Mouse (Mus musculus) left cerebral cortex, adult 2 months (tissue): ENCODE measurements around the gene Epha2. TPM values are rescaled to one million over a fixed set of nuclear protein-coding genes. Genes with fewer than 3 reads are reported as not detected.

Experiments
- DNase-seq, 2 experiments: peaks; one replicate each; pipeline ENCODE4 v3.0.0; 2021 to 2022; ENCODE audit warnings: low spot score in 2 of 2, mixed read lengths in 1 of 2; ENCODE audit errors: extremely low spot score in 1 of 2
- H3K27ac ChIP-seq: fragments of 200-600 bp; 2 replicates; pipeline ENCODE4 v1.8.1; 2022
- H3K4me3 ChIP-seq: fragments of 200-600 bp; 2 replicates; pipeline ENCODE4 v1.8.1; 2022
- CTCF ChIP-seq: fragments of 200-600 bp; IDR thresholded peaks from 2 replicates; pipeline ENCODE4 v1.8.1; 2022; ENCODE audit warnings: antibody characterized with exemption, mild to moderate bottlenecking, moderate library complexity
- intact Hi-C: fragments of 180-260 bp; cut with DNase I; formaldehyde crosslinking; loops from one replicate; pipeline ENCODE4 v1.15.1; 2025
- total RNA-seq, 2 experiments: library from RNA; stranded (reverse); gene quantifications; 2 replicates each; pipeline ENCODE4 v1.2.3; 2021

Epha2 gene
- total RNA-seq, 2 experiments from 2014 or later = 1.3 to 1.9 TPM

DNA sequence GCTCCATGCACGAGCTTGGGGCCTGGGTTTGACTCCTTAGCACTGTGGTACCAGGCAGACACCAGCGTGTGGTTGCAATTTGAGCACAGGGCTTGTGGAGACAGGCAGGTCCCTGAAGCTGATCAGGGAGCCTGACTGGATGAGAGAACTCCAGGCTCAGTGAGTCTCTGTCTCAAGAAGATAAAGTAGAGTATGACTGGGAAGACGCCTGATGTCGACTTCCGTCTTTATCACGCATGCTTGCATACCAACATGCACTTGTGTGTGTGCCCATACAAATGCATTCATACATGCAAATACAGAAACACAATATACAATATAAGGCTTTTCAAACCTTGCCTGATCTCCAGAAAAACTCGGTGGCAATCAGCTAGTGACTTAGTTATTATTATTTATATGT is 16.9 kb downstream of the Epha2 start:
- TF ChIP-seq CTCF = no peak
- no peak overlapping the region for H3K4me3 ChIP-seq
- DNase-seq = no peak
- no peak overlapping the region for H3K27ac ChIP-seq
- intact Hi-C loops = no loop called here

DNA sequence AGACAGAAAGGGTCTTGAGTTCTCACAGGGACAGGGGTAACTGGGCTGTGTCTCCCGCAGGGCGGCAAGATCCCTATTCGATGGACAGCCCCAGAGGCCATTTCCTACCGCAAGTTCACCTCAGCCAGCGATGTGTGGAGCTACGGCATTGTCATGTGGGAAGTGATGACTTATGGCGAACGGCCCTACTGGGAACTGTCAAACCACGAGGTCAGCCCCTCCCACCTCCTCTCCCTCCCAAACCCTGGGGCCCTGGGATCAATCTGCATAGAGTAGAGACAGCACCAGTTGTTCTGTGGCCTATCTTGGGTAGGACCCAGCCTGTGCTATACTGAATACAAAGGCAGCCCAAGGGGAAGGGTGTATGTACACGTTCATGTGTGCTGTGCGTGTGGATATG is 21.5 kb downstream of the Epha2 start:
- intact Hi-C loops = no loop called here
- no peak overlapping the region for H3K4me3 ChIP-seq
- H3K27ac ChIP-seq = no peak overlapping the region
- no peak for DNase-seq
- TF ChIP-seq CTCF = no peak

DNA sequence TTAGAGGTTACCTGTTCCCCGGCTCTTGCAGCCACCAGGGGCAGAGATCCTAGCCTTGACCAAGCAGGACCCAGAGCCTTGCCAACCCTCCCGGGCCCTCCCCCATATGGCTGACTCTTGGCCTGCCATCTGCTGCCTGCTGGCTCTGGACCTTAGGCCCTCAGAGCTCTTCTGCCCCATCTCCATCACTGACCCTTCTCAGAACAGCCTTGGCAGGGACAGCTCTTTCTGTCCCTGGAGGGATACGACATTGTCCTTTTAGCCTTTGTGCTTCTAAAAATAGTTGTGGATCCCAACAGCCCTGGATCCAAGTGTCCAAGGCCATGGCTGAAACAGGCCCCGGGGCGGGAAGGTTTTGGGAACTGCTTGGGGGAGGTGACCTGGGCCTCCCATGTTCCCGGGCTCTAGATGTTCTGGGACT is 23.7 kb downstream of the Epha2 start:
- no peak overlapping the region for H3K4me3 ChIP-seq
- no peak overlapping the region for H3K27ac ChIP-seq
- no peak for DNase-seq
- intact Hi-C loops = no loop called here
- no peak for TF ChIP-seq CTCF

DNA sequence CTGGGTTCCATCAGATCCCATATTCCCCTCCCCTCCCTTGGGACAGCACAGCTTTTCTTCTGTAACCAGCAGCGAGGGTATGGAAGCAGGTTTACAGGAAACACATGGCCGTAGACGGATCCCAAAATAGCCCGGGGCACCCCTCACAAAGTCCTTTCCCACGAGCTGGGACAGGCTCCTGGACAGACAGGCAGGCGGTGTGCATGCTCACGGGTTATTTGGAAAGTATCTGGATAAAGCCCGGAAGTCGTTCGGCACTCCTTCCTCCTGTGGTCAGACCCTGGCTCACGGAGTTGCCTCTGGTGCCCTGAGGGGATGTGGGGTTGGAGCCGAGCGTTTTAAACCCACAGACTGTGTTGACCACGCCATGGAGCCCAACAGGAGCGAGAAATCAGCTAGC is 24.6 kb downstream of the Epha2 start:
- no peak overlapping the region for H3K27ac ChIP-seq
- TF ChIP-seq CTCF = no peak
- intact Hi-C loops = no loop called here
- H3K4me3 ChIP-seq = no peak overlapping the region
- DNase-seq = no peak

DNA sequence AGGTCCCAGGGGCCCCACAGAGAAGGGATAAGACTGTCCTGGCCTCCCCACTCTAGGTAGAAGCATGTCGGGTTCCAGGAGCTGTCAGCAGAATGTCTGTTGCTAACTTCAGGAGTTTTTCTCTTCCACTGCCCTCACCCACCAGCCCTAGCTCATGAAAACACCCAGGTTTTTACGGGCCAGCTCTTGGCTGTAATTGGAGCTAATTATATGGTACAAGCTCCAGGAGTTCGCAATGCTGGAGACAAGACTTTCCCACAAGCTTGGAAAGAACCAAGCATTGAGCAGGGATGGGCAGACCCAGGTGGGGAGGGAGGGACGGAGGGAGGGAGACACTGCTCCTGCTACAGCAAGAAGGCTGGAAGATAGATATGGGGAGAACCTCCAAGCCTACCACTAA is 26.0 kb downstream of the Epha2 start:
- Histone ChIP-seq H3K27ac (no peak overlapping the region), H3K4me3 (no peak overlapping the region)
- no peak for DNase-seq
- no peak for TF ChIP-seq CTCF
- intact Hi-C loops = no loop called here

DNA sequence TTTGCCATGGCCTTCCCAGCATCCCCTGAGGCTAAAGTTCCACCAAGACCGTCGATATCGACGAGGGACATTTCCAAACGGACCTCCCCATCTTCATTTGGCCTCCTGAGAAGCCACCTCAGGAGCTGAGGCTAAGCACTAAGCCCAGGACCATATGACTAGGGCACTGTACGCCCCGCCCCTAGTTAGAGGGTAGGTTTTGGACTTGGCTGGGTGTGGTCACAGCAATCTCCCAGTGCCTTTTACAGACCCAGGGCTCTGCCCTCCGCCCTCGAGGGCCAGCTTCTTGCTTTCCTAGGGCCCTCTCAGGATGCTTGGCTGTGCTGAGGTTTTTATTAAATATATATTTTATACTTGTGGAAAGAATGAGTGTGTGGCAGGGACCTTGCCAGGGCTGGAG is 27.7 kb downstream of the Epha2 start:
- no peak overlapping the region for H3K27ac ChIP-seq
- intact Hi-C loops = no loop called here
- TF ChIP-seq CTCF = no peak
- no peak for DNase-seq
- H3K4me3 ChIP-seq = no peak overlapping the region

DNA sequence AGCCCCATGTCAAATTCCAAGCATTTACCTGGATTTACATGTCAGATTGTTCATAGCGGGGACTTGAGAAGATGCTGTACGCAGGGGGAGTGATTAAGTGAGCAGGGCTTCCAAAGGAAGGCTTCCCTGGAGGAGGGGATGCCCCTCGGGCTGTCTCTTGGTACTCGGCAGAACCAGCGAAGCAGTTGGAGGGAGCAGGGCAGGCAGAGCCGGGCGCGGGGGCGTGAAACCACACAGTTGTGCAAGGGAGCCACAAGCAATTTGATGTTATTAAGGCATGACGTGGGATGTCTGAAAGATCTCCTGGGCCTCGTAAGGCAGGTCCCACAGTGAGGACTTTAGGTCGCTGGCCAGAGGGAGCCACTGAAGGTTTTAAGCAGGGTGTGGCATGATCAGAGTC is 28.9 kb downstream of the Epha2 start:
- Histone ChIP-seq H3K27ac (no peak overlapping the region), H3K4me3 (no peak overlapping the region)
- TF ChIP-seq CTCF = no peak
- DNase-seq = no peak
- intact Hi-C loops = no loop called here

DNA sequence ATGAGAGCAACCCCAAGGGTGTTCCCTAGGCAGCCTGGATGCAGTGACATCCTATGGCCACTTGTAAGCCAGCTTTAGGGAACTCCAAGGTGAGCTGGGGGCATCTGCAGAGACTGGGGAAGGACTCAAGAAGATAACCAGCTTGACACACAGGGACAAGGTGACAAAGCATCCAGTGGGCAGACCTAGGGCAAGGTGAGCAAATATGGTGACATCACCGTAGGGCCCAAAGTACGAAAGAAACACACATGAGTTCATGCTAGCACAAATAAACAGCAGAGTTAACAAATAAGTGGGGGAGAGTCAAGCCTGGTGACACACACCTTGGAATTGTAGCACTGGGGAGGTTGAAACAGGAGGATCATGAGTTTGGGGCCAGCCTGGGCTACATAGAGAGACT is 30.4 kb downstream of the Epha2 start:
- no peak for DNase-seq
- Histone ChIP-seq H3K4me3 (no peak overlapping the region), H3K27ac (no peak overlapping the region)
- no peak for TF ChIP-seq CTCF
- intact Hi-C loops = no loop called here

DNA sequence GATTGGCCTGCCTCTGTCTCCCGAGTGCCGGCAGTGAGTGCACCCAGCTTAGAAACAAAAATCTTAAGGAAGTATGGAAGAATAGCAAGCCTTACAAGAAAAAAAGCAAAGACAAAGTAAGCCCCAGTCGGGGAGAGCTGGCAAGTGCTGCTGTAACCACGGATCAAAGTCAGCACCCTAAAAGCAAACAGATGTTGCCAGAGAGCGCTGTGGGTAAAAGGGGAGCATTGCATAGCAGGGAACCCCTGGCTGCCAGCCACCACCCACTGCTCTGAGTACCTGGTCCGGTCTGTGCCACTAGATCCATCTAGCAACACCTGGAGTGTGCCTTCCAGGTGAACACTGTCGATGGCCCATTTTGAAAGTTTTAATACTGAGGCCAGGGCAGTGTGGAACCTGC is 31.2 kb downstream of the Epha2 start:
- no peak for DNase-seq
- Histone ChIP-seq H3K27ac (no peak overlapping the region), H3K4me3 (no peak overlapping the region)
- TF ChIP-seq CTCF = no peak
- intact Hi-C loops = no loop called here

DNA sequence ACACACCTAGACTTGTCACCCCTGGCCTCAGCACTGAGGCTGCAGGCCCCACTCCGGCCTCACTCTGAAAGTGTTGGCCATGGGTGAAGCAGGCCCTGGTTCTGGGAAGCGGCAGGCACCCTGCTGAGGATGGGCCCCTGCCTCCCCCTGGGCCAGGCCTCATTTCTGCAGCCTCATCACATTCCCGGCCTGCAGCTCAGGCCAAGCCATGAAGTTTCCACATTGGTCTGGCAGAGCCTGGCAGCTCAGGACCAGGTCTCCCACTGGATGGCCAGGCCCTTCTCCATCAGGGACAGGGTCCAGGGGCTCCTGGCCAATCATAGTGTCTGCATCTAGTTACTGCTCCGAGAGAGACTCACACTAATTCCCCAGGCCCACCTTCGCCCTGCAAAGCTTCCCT is 33.7 kb downstream of the Epha2 start:
- intact Hi-C loops = no loop called here
- Histone ChIP-seq H3K27ac (no peak overlapping the region), H3K4me3 (no peak overlapping the region)
- no peak for DNase-seq
- TF ChIP-seq CTCF = no peak

DNA sequence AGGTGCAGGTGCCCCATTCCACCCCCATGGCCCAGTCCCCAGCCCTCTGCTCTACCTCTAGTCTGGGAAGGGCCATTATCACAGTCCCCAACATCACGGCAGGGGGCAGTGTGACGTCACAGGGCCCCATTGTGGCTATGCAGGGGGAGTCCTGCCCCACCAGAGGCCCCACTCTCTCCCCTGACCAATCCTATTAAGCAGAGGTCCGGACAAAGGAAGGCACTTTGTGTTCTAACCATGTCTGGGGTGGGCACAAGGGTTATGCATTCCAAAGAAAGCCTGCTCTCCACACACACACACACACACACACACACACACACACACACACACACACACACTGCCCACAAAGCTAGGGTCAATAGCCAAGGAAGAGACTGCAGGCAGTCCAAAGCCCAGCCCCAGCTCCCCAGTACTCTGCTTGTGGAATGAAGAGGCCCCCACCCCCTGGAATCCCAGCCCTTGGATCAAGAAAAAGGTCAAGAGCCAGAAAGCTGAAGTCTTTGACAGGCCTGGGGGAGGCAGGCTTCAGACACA is 34.3 kb downstream of the Epha2 start:
- DNase-seq = no peak
- no peak overlapping the region for H3K27ac ChIP-seq
- TF ChIP-seq CTCF = no peak
- H3K4me3 ChIP-seq = no peak overlapping the region
- intact Hi-C loops = no loop called here

DNA sequence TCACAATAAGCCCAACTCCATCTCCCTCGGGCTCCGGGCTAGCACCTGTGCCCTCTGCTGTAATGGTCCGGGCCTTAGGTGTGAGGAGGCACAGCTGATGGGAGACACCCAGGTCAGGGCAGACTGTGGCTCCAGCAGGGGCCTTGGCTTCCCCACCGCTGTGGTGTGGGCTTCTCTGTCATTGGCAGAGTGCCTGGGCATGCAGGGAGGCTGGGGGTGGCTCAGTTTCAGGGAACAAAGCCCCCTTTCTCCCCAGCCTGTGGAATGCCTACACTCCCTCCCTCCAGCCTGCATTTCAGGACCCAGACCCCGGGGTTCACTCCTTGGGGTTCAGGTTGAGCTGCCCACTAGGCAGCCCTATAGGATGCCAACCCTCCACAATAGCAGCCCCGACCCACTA is 35.2 kb downstream of the Epha2 start:
- Histone ChIP-seq H3K27ac (no peak overlapping the region), H3K4me3 (no peak overlapping the region)
- intact Hi-C loops = no loop called here
- no peak for TF ChIP-seq CTCF
- DNase-seq = no peak

DNA sequence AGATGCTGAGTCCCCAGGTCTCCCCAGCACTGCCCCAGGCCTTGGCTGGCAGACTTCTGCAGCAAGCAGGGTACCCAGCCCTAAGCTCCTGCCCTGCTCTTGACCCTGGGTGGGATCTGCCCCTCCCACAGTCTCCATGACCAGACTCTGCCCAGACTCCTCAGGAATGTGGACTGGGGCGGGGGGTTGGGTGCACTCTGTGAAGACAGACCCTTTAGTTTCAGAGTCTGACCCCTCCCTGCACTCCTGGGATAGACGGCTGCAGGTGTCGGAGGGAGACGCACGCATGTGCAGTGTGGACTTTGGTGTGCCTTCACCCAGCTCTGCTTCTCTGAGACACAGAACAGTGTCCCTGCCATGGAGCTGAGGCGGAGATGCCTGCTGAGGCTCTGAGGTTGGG is 36.9 kb downstream of the Epha2 start:
- no peak overlapping the region for H3K27ac ChIP-seq
- no peak for DNase-seq
- H3K4me3 ChIP-seq = no peak overlapping the region
- intact Hi-C loops = no loop called here
- no peak for TF ChIP-seq CTCF

DNA sequence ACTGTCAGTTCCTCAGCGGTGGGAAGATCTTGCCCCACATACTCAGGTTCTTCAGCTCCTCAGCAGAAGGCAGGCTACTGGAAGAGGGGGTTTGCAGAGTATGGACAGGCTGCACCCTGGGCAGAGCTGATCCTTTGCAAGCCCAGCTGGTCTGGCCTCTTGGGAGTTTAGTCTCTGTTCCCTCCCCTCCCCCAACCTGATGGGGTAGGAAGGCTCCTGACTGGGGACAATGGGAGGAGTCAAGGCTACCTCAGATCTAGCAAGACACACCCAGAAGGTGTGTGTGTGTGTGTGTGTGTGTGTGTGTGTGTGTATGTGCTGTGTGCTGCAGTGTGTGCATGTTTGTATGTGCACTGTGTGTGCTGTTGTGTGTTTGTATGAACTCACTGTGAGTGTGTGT is 37.8 kb downstream of the Epha2 start:
- no peak for TF ChIP-seq CTCF
- intact Hi-C loops = no loop called here
- DNase-seq = no peak
- Histone ChIP-seq H3K4me3 (no peak overlapping the region), H3K27ac (no peak overlapping the region)
